Mouse (Mus musculus): Measurements from ENCODE around the gene Acsf2. TPM values are rescaled to one million over a fixed set of nuclear protein-coding genes. Genes with fewer than 3 reads are reported as not detected.

The Acsf2 gene
- polyA plus RNA-seq, 1 experiment = 16.6 TPM

- Histone ChIP-seq H3K9ac (ENCODE audit: low read depth, poor library complexity, severe bottlenecking) (peak within 1 kb of the TSS; percentile 37), H3K4me1 (ENCODE audit: control insufficient read depth, insufficient read depth, low read length) (no peaks in the 10 kb centered on the region), H3K27me3 (ENCODE audit: control insufficient read depth, insufficient read depth, low read length, poor library complexity, severe bottlenecking) (no peaks in the 10 kb centered on the region), H3K27ac (ENCODE audit: insufficient read depth, low read length) (no peak within 1 kb of the TSS), H3K36me3 (ENCODE audit: control insufficient read depth, insufficient read depth, low read length, poor library complexity, severe bottlenecking) (no peaks in the 10 kb centered on the region), H3K4me3 (ENCODE audit: low read depth, low read length) (peak within 1 kb of the TSS; percentile 81), H3K9me3 (replicated peaks; ENCODE audit: control insufficient read depth, insufficient read depth, low read length, poor library complexity, severe bottlenecking) (no peaks in the 10 kb centered on the region)
- TF ChIP-seq EP300 (IDR thresholded peaks at IDR 0.05; ENCODE audit: insufficient read depth, low read depth, low read length) (no peak), POLR2A (IDR thresholded peaks at IDR 0.05; ENCODE audit: insufficient read depth, low read length) (no peak), CTCF (IDR thresholded peaks at IDR 0.05; ENCODE audit: low read depth, low read length) (no peak)
Measured at GRCm38 (mm10) chr11:94521219-94521843, 80.3 kb downstream of the Acsf2 start, which contains the start of gene Mycbpap. Gene Mycbpap (minus strand): TSS chr11:94521742.

GRCm38 (mm10) chr11:94513452-94513851 lies 88.2 kb downstream of the Acsf2 start:
- no peaks in the 10 kb centered on the region for H3K9me3 ChIP-seq (replicated peaks; ENCODE audit: control insufficient read depth, insufficient read depth, low read length, poor library complexity, severe bottlenecking)
- H3K27me3 ChIP-seq (ENCODE audit: control insufficient read depth, insufficient read depth, low read length, poor library complexity, severe bottlenecking) = no peaks in the 10 kb centered on the region
- no peak for TF ChIP-seq CTCF (IDR thresholded peaks at IDR 0.05; ENCODE audit: low read depth, low read length)
- no peak for TF ChIP-seq EP300 (IDR thresholded peaks at IDR 0.05; ENCODE audit: insufficient read depth, low read depth, low read length)
- TF ChIP-seq POLR2A (IDR thresholded peaks at IDR 0.05; ENCODE audit: insufficient read depth, low read length) = no peak
- no peaks in the 10 kb centered on the region for H3K36me3 ChIP-seq (ENCODE audit: control insufficient read depth, insufficient read depth, low read length, poor library complexity, severe bottlenecking)
- H3K27ac ChIP-seq (ENCODE audit: insufficient read depth, low read length) = no peak overlapping the region
- no peak overlapping the region for H3K9ac ChIP-seq (ENCODE audit: low read depth, poor library complexity, severe bottlenecking)
- H3K4me1 ChIP-seq (ENCODE audit: control insufficient read depth, insufficient read depth, low read length) = no peaks in the 10 kb centered on the region
- no peak overlapping the region for H3K4me3 ChIP-seq (ENCODE audit: low read depth, low read length)

GRCm38 (mm10) chr11:94508976-94509375 lies 92.7 kb downstream of the Acsf2 start:
- Histone ChIP-seq H3K9me3 (replicated peaks; ENCODE audit: control insufficient read depth, insufficient read depth, low read length, poor library complexity, severe bottlenecking) (no peaks in the 10 kb centered on the region), H3K4me1 (ENCODE audit: control insufficient read depth, insufficient read depth, low read length) (no peaks in the 10 kb centered on the region), H3K4me3 (ENCODE audit: low read depth, low read length) (no peak overlapping the region), H3K27ac (ENCODE audit: insufficient read depth, low read length) (no peak overlapping the region), H3K9ac (ENCODE audit: low read depth, poor library complexity, severe bottlenecking) (no peak overlapping the region), H3K36me3 (ENCODE audit: control insufficient read depth, insufficient read depth, low read length, poor library complexity, severe bottlenecking) (no peaks in the 10 kb centered on the region), H3K27me3 (ENCODE audit: control insufficient read depth, insufficient read depth, low read length, poor library complexity, severe bottlenecking) (no peaks in the 10 kb centered on the region)
- no peak for TF ChIP-seq POLR2A (IDR thresholded peaks at IDR 0.05; ENCODE audit: insufficient read depth, low read length)
- no peak for TF ChIP-seq CTCF (IDR thresholded peaks at IDR 0.05; ENCODE audit: low read depth, low read length)
- no peak for TF ChIP-seq EP300 (IDR thresholded peaks at IDR 0.05; ENCODE audit: insufficient read depth, low read depth, low read length)

Other genes starting within 250 kb of the Acsf2 start
- gene Abcc3, start 208.9 kb downstream of the Acsf2 start, polyA plus RNA-seq (2011; ENCODE audit: insufficient read depth, insufficient read length, low read depth, missing spikeins) = 0.24 and 1.2 TPM in 2 replicates
- gene Cacna1g, start 127.7 kb downstream of the Acsf2 start, polyA plus RNA-seq (2011; ENCODE audit: insufficient read depth, insufficient read length, low read depth, missing spikeins) = 2.9 and 8.6 TPM in 2 replicates
- 1.4 TPM in 1 of 2 replicates, not detected in the other for gene Spata20, start 115.7 kb downstream of the Acsf2 start, polyA plus RNA-seq (2011; ENCODE audit: insufficient read depth, insufficient read length, low read depth, missing spikeins)
- 2.7 and 2.9 TPM in 2 replicates for gene Epn3, start 101.9 kb downstream of the Acsf2 start, polyA plus RNA-seq (2011; ENCODE audit: insufficient read depth, insufficient read length, low read depth, missing spikeins)
- gene Mycbpap, start 80.1 kb downstream of the Acsf2 start, polyA plus RNA-seq (2011; ENCODE audit: insufficient read depth, insufficient read length, low read depth, missing spikeins) = 1.2 and 1.3 TPM in 2 replicates
- gene Rsad1, start 52.6 kb downstream of the Acsf2 start, polyA plus RNA-seq (2011; ENCODE audit: insufficient read depth, insufficient read length, low read depth, missing spikeins) = 3.1 and 3.2 TPM in 2 replicates
- gene Chad, start 36.8 kb downstream of the Acsf2 start, polyA plus RNA-seq (2011; ENCODE audit: insufficient read depth, insufficient read length, low read depth, missing spikeins) = not detected in 2 replicates
- gene Lrrc59, start 27.9 kb upstream of the Acsf2 start, polyA plus RNA-seq (2011; ENCODE audit: insufficient read depth, insufficient read length, low read depth, missing spikeins) = 163 and 171 TPM in 2 replicates
- gene Mrpl27, start 51.9 kb upstream of the Acsf2 start, polyA plus RNA-seq (2011; ENCODE audit: insufficient read depth, insufficient read length, low read depth, missing spikeins) = 48.1 and 49.0 TPM in 2 replicates
- 31.8 and 33.3 TPM in 2 replicates for gene Eme1, start 52.1 kb upstream of the Acsf2 start, polyA plus RNA-seq (2011; ENCODE audit: insufficient read depth, insufficient read length, low read depth, missing spikeins)
- gene Xylt2, start 75.6 kb upstream of the Acsf2 start, polyA plus RNA-seq (2011; ENCODE audit: insufficient read depth, insufficient read length, low read depth, missing spikeins) = 16.8 and 20.1 TPM in 2 replicates
- not detected in 2 replicates for gene Gm11541, start 102.6 kb upstream of the Acsf2 start, polyA plus RNA-seq (2011; ENCODE audit: insufficient read depth, insufficient read length, low read depth, missing spikeins)
- gene Cdc34b, start 139.9 kb upstream of the Acsf2 start, polyA plus RNA-seq (2011; ENCODE audit: insufficient read depth, insufficient read length, low read depth, missing spikeins) = 0.55 TPM in 1 of 2 replicates, not detected in the other
- gene Tmem92, start 180.8 kb upstream of the Acsf2 start, polyA plus RNA-seq (2011; ENCODE audit: insufficient read depth, insufficient read length, low read depth, missing spikeins) = 0.30 TPM in 1 of 2 replicates, not detected in the other